Mouse (Mus musculus): ENCODE results near the gene Olfr876. TPM values are rescaled to one million over a fixed set of nuclear protein-coding genes. Genes with fewer than 3 reads are reported as not detected.

The Olfr876 gene
- polyA plus RNA-seq, 1 experiment from 2014 or later = not detected

Other genes starting within 250 kb of the Olfr876 start
- 5.4 and 5.5 TPM in 2 replicates for gene Siae, start 247.3 kb upstream of the Olfr876 start, polyA plus RNA-seq (2015; fragmentation: Nextera tagmentation; extraction: Ambion mirVana)
- gene Spa17, start 189.3 kb upstream of the Olfr876 start, polyA plus RNA-seq (2015; fragmentation: Nextera tagmentation; extraction: Ambion mirVana) = 1.9 and 2.1 TPM in 2 replicates
- gene Tbrg1, start 145.7 kb upstream of the Olfr876 start, polyA plus RNA-seq (2015; fragmentation: Nextera tagmentation; extraction: Ambion mirVana) = 45.6 and 46.7 TPM in 2 replicates
- not detected in 2 replicates for gene Panx3, start 133.8 kb upstream of the Olfr876 start, polyA plus RNA-seq (2015; fragmentation: Nextera tagmentation; extraction: Ambion mirVana)
- not detected in 2 replicates for gene Olfr160, start 86.8 kb upstream of the Olfr876 start, polyA plus RNA-seq (2015; fragmentation: Nextera tagmentation; extraction: Ambion mirVana)
- not detected in 2 replicates for gene Olfr874, start 57.9 kb upstream of the Olfr876 start, polyA plus RNA-seq (2015; fragmentation: Nextera tagmentation; extraction: Ambion mirVana)
- gene Olfr875, start 31.2 kb upstream of the Olfr876 start, polyA plus RNA-seq (2015; fragmentation: Nextera tagmentation; extraction: Ambion mirVana) = not detected in 2 replicates
- not detected in 2 replicates for gene Olfr877, start 51.2 kb downstream of the Olfr876 start, polyA plus RNA-seq (2015; fragmentation: Nextera tagmentation; extraction: Ambion mirVana)
- not detected in 2 replicates for gene Olfr145, start 93.7 kb downstream of the Olfr876 start, polyA plus RNA-seq (2015; fragmentation: Nextera tagmentation; extraction: Ambion mirVana)
- gene Olfr878, start 114.8 kb downstream of the Olfr876 start, polyA plus RNA-seq (2015; fragmentation: Nextera tagmentation; extraction: Ambion mirVana) = not detected in 2 replicates
- gene Olfr881, start 188.8 kb downstream of the Olfr876 start, polyA plus RNA-seq (2015; fragmentation: Nextera tagmentation; extraction: Ambion mirVana) = not detected in 2 replicates
- not detected in 2 replicates for gene Olfr883, start 222.8 kb downstream of the Olfr876 start, polyA plus RNA-seq (2015; fragmentation: Nextera tagmentation; extraction: Ambion mirVana)
- not detected in 2 replicates for gene Olfr884, start 243.5 kb downstream of the Olfr876 start, polyA plus RNA-seq (2015; fragmentation: Nextera tagmentation; extraction: Ambion mirVana)

Data from liver, embryonic 16.5 days (tissue).